Mouse (Mus musculus) spleen, adult 18-20 months (tissue): ENCODE measurements at regions not wholly inside any gene's neighbourhood (a gene's known extent, or its start where the extent isn't known, plus 50 kb on each side); places are given as distances from the start of the nearest gene placed in this dataset.

Experiments used
- DNase-seq, 2 experiments: peaks; one replicate each; pipeline ENCODE4 v3.0.0; 2022; ENCODE audit warnings: mixed read lengths in 2 of 2

GRCm38 (mm10) chr2:148503143-148503854, 59.9 kb upstream of the Cd93 start:
- no peak for DNase-seq

GRCm38 (mm10) chr2:148502321-148502720, 59.0 kb upstream of the Cd93 start:
- DNase-seq = no peak

- no peak for DNase-seq
These were observed 57.0 kb upstream of the Cd93 start for GRCm38 (mm10) chr2:148500235-148500936.

GRCm38 (mm10) chr2:148497452-148498302, 54.3 kb upstream of the Cd93 start:
- no peak for DNase-seq

- no peak for DNase-seq
These were observed 53.0 kb upstream of the Cd93 start for GRCm38 (mm10) chr2:148496151-148497040.

GRCm38 (mm10) chr2:148495485-148495884, 52.1 kb upstream of the Cd93 start:
- DNase-seq = no peak

- no peak for DNase-seq
These were observed 49.9 kb upstream of the Cd93 start for GRCm38 (mm10) chr2:148493281-148493680.
